Mouse (Mus musculus) frontal cortex, adult (tissue): ENCODE data around the gene Lpcat1.

Source experiments
- ATAC-seq: cut with Nextera tagmentation; 2 replicates; pipeline ENCODE4 v1.9.2; 2017; ENCODE audit warnings: mild to moderate bottlenecking, moderate library complexity, mixed read lengths; ENCODE audit not compliant: low TSS enrichment

Gene Lpcat1

GRCm38 (mm10) chr13:73476796-73477195 lies 9.8 kb downstream of the Lpcat1 start:
- peak; percentile 56 for ATAC-seq

GRCm38 (mm10) chr13:73477841-73478240 lies 10.8 kb downstream of the Lpcat1 start:
- ATAC-seq: no peak

- peak; percentile 39; the same call in 1 of the 2 replicates for ATAC-seq
These were observed 15.5 kb downstream of the Lpcat1 start for GRCm38 (mm10) chr13:73482476-73482875.

- no peak for ATAC-seq
These were observed 16.3 kb downstream of the Lpcat1 start for GRCm38 (mm10) chr13:73483331-73483730.

GRCm38 (mm10) chr13:73484171-73484570 lies 17.2 kb downstream of the Lpcat1 start:
- no peak for ATAC-seq

- ATAC-seq: no peak
These were observed 21.1 kb downstream of the Lpcat1 start for GRCm38 (mm10) chr13:73488105-73488504.

- ATAC-seq: no peak
These were observed 21.7 kb downstream of the Lpcat1 start for GRCm38 (mm10) chr13:73488707-73489106.

GRCm38 (mm10) chr13:73489986-73490385 lies 23.0 kb downstream of the Lpcat1 start:
- ATAC-seq: no peak

GRCm38 (mm10) chr13:73490564-73491170 lies 23.7 kb downstream of the Lpcat1 start:
- ATAC-seq: peak; percentile 47

GRCm38 (mm10) chr13:73493183-73493582 lies 26.2 kb downstream of the Lpcat1 start:
- no peak for ATAC-seq

- ATAC-seq: no peak
These were observed 27.5 kb downstream of the Lpcat1 start for GRCm38 (mm10) chr13:73494528-73494927.

GRCm38 (mm10) chr13:73496137-73496536 lies 29.1 kb downstream of the Lpcat1 start:
- ATAC-seq: no peak

- peak; percentile 59 for ATAC-seq
These were observed 33.1 kb downstream of the Lpcat1 start for GRCm38 (mm10) chr13:73499893-73500604.

- no peak for ATAC-seq
These were observed 35.7 kb downstream of the Lpcat1 start for GRCm38 (mm10) chr13:73502719-73503118.

- peak; percentile 90 for ATAC-seq
These were observed 38.9 kb downstream of the Lpcat1 start for GRCm38 (mm10) chr13:73505686-73506467.

GRCm38 (mm10) chr13:73508817-73509550 lies 42.0 kb downstream of the Lpcat1 start:
- ATAC-seq: no peak

- no peak for ATAC-seq
These were observed 42.9 kb downstream of the Lpcat1 start for GRCm38 (mm10) chr13:73509869-73510268.

- ATAC-seq: peak; percentile 80
These were observed 46.0 kb downstream of the Lpcat1 start for GRCm38 (mm10) chr13:73512776-73513673.

- no peak for ATAC-seq
These were observed 49.9 kb downstream of the Lpcat1 start for GRCm38 (mm10) chr13:73516886-73517285.

GRCm38 (mm10) chr13:73533716-73534115 lies 66.7 kb downstream of the Lpcat1 start:
- ATAC-seq: no peak

- no peak for ATAC-seq
These were observed 68.3 kb downstream of the Lpcat1 start for GRCm38 (mm10) chr13:73535287-73535686.
